Mouse (Mus musculus): ENCODE results near the gene Egfl7. TPM values are rescaled to one million over a fixed set of nuclear protein-coding genes. Genes with fewer than 3 reads are reported as not detected.

The Egfl7 gene
- 100 to 1,000 TPM; 122 to 172 (median 148) TPM for total RNA-seq (2022)

GRCm38 (mm10) chr2:26579714-26580113 lies at the start of gene Egfl7:
Gene Egfl7 (plus strand): TSS chr2:26580014.
- no peak for DNase-seq (ENCODE audit: low spot score)

DNA sequence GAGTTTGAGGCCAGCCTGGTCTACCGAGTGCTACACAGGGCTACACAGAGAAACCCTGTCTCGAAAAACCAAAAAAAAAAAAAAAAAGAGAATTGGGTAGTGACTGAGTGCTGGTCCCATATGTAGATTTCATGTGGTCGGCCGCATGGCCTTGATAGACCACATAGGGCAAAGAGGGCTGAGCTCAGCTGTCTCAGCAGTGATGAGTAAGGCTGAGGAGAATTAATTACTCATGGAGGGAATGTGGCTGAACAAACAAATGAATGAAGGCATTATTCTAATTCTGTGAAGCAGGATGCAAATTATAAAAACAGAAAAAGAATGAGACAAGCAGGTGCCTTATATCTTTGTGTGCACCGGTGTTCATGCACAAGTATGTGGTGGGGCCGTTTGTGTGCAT lies 48.0 kb upstream of the Egfl7 start:
- DNase-seq (ENCODE audit: low spot score): no peak

GRCm38 (mm10) chr2:26533249-26533648 lies 46.6 kb upstream of the Egfl7 start:
- no peak for DNase-seq (ENCODE audit: low spot score)

DNA sequence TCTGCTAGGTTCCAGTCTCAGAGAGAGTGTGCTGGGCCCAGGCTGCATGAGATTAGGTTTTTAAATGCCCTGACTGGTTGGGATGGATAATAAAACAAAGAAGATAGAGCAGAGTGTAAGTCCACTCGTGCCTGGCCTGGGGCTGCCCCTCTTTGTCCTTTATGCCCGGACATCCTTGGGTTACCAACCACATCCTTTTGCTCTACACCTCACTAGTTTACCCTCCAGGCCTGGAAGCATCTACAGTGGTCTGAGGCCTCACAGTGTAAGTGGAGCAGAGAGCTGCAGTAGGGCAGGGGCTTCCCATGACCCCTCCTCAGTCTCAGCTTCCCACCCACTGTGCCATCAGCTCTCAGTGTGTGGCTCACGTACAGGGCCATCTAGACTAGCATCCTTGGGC lies 45.7 kb upstream of the Egfl7 start:
- DNase-seq (ENCODE audit: low spot score): no peak

DNA sequence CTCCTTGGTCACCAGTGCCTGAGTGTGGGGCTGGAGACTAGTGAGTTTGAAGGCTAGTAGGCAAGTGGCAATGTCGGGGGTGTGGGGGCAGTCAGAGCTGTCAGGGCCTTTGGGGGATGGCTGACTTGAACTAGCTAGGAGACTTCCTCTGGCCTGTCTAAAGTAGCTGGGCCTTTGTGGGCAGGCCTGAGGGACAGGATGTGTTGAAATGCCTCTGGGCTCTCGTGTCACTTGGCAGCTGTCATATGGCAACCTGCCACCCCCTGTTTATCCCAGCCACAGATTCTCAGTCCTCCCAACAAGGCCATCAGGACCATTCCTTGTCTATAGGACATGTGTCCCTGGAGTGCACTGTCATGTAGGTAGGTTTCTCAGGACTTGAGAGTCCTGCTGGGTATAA lies 45.2 kb upstream of the Egfl7 start:
- peak; percentile 82 for DNase-seq (ENCODE audit: low spot score)

GRCm38 (mm10) chr2:26535517-26536045 lies 44.2 kb upstream of the Egfl7 start:
- no peak for DNase-seq (ENCODE audit: low spot score)

GRCm38 (mm10) chr2:26539516-26539915 lies 40.3 kb upstream of the Egfl7 start:
- DNase-seq (ENCODE audit: low spot score): no peak

GRCm38 (mm10) chr2:26540721-26541120 lies 39.1 kb upstream of the Egfl7 start:
- no peak for DNase-seq (ENCODE audit: low spot score)

DNA sequence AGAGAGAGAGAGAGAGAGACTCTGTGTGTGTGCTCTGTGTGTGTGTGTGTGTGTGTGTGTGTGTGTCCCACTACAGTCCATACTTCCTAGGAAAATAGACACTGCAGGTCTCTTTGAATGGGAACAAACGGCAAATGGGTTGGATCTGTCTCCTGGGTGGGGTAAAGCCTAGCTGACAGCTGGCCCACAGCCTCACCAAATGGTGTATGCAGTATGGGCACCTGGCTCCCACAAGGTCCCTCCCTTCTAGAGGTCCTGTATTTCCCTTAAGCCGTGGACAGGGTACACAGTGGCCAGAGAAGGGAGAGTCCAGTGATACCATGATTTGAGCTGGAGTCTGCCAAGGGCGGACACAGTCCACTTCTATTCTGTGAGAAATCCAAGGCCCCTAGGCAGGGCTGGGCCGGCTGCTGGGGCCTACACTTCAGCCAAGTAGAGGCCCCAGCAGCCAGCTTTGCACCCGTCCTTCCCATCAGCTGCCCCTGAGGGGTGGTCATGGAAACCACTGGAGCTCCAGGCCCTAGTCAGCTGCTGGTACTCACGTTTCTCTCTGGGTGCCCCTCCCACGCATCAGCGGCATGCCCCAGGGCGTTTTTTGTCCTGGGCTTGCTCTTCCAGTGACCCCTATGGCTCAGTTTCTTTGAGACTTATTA lies 38.4 kb upstream of the Egfl7 start:
- DNase-seq (ENCODE audit: low spot score): no peak

- DNase-seq (ENCODE audit: low spot score): no peak
Observed at GRCm38 (mm10) chr2:26543155-26543554, 36.7 kb upstream of the Egfl7 start.

GRCm38 (mm10) chr2:26543768-26544167 lies 36.0 kb upstream of the Egfl7 start:
- no peak for DNase-seq (ENCODE audit: low spot score)

GRCm38 (mm10) chr2:26544265-26544664 lies 35.5 kb upstream of the Egfl7 start:
- DNase-seq (ENCODE audit: low spot score): no peak

DNA sequence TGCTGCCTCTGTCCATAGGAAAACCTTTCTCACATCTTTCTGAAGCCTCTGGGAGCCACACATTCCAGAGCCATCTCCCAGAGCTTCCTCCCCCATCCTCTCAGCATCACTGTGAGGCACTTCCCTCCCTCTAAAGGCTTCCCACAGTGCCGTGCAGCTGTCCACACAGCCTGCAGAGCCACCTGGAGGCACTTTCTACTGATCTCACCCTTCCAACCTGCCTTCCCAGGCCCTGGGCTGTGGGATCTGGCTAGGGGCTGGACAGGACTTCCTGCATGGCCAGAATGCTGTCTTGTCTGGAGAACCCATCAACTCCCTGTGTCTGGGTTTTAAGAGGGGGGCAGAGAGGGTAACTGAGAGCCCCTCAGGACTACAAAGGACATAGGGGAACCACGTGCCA lies 32.3 kb upstream of the Egfl7 start:
- no peak for DNase-seq (ENCODE audit: low spot score)

DNA sequence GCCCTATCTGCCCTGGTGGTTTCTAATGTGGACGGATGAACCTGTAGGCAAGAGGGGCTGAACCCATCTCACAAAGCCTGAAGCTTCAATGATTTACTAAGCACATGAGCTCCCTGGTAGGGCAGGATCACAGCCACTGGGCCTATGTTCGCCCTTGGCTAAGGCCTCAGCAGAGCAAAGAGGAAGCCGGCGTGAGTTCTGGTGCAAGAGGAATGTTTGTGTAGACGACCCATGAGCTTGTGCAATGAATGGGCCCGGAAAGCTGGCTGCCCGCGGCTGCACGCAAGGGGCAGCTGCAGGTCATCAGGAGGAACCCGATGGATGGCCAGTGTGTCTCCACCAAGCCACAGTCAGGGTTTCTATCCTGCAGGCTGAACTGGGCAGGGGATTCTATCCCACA lies 30.0 kb upstream of the Egfl7 start:
- no peak for DNase-seq (ENCODE audit: low spot score)

- DNase-seq (ENCODE audit: low spot score): no peak
Observed at GRCm38 (mm10) chr2:26550205-26550604, 29.6 kb upstream of the Egfl7 start.

DNA sequence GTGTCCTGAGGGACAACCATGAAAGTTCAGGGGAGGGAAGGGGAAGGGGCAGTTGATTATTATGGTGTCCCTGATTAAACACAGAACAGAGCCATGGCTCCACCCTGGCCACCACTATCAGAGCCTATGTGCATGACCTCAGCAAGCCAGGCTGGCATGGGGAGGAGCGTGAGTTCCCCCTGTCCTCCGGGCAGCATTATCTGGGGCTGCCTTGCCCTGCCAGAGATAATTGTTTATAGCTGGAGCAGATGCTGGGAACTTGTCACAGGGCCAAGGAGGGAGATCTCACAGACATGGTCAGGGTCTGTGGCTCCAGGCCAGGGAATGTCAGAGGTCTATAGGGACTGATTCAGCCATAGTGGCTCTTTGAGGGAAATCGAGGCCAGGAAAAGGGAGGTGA lies 29.0 kb upstream of the Egfl7 start:
- no peak for DNase-seq (ENCODE audit: low spot score)

- no peak for DNase-seq (ENCODE audit: low spot score)
Observed at GRCm38 (mm10) chr2:26551446-26551845, 28.4 kb upstream of the Egfl7 start.

GRCm38 (mm10) chr2:26552066-26552465 lies 27.7 kb upstream of the Egfl7 start:
- no peak for DNase-seq (ENCODE audit: low spot score)

DNA sequence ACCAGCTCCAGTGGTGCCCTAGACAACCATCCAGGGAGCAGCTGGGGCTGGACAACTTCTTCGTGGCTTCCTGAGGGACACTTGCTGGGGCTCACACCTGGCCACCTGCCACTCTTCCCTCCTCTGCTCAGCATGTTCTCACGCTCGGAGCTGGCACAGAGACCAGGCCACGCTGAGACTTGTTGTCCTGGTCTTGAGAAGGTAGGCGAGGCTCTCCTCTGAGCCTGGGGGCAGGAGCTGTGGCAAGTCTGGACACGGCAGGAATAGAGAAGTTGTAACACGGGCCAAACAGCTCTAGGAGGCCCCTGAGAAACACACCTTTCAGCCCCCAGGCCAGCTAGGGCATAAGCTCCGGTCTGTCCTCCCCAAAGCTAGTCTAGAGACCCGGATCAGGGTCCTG lies 25.9 kb upstream of the Egfl7 start:
- no peak for DNase-seq (ENCODE audit: low spot score)

DNA sequence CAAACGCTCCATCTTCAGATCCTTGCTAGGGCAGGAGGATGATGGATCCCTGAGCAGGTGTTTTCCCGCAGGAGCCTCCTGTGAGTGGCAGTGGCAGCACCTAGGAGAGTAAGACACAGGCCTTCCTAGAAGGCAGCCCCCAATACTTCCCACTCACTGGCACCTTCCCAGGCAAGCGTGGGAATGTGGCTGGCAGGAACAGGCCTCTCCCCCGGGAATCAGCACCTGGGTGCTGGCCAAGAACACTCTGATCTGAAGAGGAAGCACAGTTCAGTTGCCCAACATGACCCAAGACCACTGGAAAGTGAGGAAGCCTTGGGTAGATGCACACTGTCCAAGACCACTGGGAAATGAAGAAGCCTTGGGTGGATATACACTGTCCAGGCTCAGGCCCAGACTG lies 24.7 kb upstream of the Egfl7 start:
- peak; percentile 61 for DNase-seq (ENCODE audit: low spot score)

- DNase-seq (ENCODE audit: low spot score): no peak
Observed at GRCm38 (mm10) chr2:26556535-26556993, 23.2 kb upstream of the Egfl7 start.

- no peak for DNase-seq (ENCODE audit: low spot score)
Observed at GRCm38 (mm10) chr2:26560506-26560905, 19.3 kb upstream of the Egfl7 start.

- peak; percentile 73 for DNase-seq (ENCODE audit: low spot score)
Observed at GRCm38 (mm10) chr2:26561351-26562016, 18.3 kb upstream of the Egfl7 start.
